Mouse (Mus musculus) monocyte, adult 5-6 weeks (primary cell): Measurements from ENCODE around the gene Maml3. TPM values are rescaled to one million over a fixed set of nuclear protein-coding genes. Genes with fewer than 3 reads are reported as not detected.
A peak's percentile ranks its signal among the peaks of the same experiment; 100 is the strongest.

Experiments used
- ATAC-seq: fragments of 153-309, 156-312 bp; replicated peaks from 2 replicates; pipeline ENCODE4 v1.8.0; 2017; ENCODE audit warnings: mild to moderate bottlenecking; ENCODE audit not compliant: low TSS enrichment, insufficient number of reproducible peaks, severe bottlenecking, poor library complexity, low FRiP score
- total RNA-seq: library from RNA; stranded (forward); fragments of 200-1000, 200-491, 200-594 nt; gene quantifications from 3 replicates; pipeline ENCODE4 v1.2.3, GENCODE M21; 2017

Gene Maml3
- total RNA-seq, 1 experiment from 2014 or later = 8.5 TPM

- no peak for ATAC-seq
Observed at GRCm38 (mm10) chr3:51651149-51651548, 453.7 kb downstream of the Maml3 start.

- no peak for ATAC-seq
Observed at GRCm38 (mm10) chr3:51649986-51650385, 454.9 kb downstream of the Maml3 start.

- no peak for ATAC-seq
Observed at GRCm38 (mm10) chr3:51649426-51649825, 455.4 kb downstream of the Maml3 start.

- ATAC-seq = peak; percentile 76
Observed at GRCm38 (mm10) chr3:51648037-51648664, 456.7 kb downstream of the Maml3 start.

- ATAC-seq = no peak
Observed at GRCm38 (mm10) chr3:51647356-51647755, 457.5 kb downstream of the Maml3 start.

GRCm38 (mm10) chr3:51646301-51646700, 458.6 kb downstream of the Maml3 start:
- ATAC-seq = no peak

- ATAC-seq = no peak
Observed at GRCm38 (mm10) chr3:51645484-51645883, 459.4 kb downstream of the Maml3 start.

- ATAC-seq = no peak
Observed at GRCm38 (mm10) chr3:51638260-51638659, 466.6 kb downstream of the Maml3 start.

- ATAC-seq = no peak
Observed at GRCm38 (mm10) chr3:51637326-51637725, 467.6 kb downstream of the Maml3 start.

GRCm38 (mm10) chr3:51636700-51637099, 468.2 kb downstream of the Maml3 start:
- peak; percentile 90 for ATAC-seq

- ATAC-seq = no peak
Observed at GRCm38 (mm10) chr3:51635960-51636359, 468.9 kb downstream of the Maml3 start.

Other genes with a start within 250 kb of the Maml3 start
- 7.4 to 10.3 TPM (median 8.6 TPM) in 3 replicates for gene Foxo1, start 163.3 kb upstream of the Maml3 start, total RNA-seq